Mouse (Mus musculus) cortical plate, adult 2 months (tissue): ENCODE measurements around the gene Pax5.

Experiments
- CTCF ChIP-seq: fragments of 200-500 bp; IDR thresholded peaks from 2 replicates; pipeline ENCODE4 v1.5.1; 2011; ENCODE audit warnings: mild to moderate bottlenecking, control low read depth, low read length; ENCODE audit not compliant: insufficient read depth; ENCODE audit errors: extremely low read depth
- POLR2A ChIP-seq: fragments of 200-500 bp; IDR thresholded peaks from 2 replicates; pipeline ENCODE4 v1.6.1; 2011; ENCODE audit warnings: mild to moderate bottlenecking, low read length, control low read depth; ENCODE audit not compliant: insufficient read depth; ENCODE audit errors: extremely low read depth

- TF ChIP-seq CTCF, result no peak
- no peak for TF ChIP-seq POLR2A
Observed at GRCm38 (mm10) chr4:44542101-44542500, 168.2 kb downstream of the Pax5 start.
